Mouse (Mus musculus): ENCODE data around the gene Setd4. TPM values are rescaled to one million over a fixed set of nuclear protein-coding genes. Genes with fewer than 3 reads are reported as not detected.

Setd4 gene
- polyA plus RNA-seq, 1 experiment from 2014 or later: 6.1 TPM

DNA sequence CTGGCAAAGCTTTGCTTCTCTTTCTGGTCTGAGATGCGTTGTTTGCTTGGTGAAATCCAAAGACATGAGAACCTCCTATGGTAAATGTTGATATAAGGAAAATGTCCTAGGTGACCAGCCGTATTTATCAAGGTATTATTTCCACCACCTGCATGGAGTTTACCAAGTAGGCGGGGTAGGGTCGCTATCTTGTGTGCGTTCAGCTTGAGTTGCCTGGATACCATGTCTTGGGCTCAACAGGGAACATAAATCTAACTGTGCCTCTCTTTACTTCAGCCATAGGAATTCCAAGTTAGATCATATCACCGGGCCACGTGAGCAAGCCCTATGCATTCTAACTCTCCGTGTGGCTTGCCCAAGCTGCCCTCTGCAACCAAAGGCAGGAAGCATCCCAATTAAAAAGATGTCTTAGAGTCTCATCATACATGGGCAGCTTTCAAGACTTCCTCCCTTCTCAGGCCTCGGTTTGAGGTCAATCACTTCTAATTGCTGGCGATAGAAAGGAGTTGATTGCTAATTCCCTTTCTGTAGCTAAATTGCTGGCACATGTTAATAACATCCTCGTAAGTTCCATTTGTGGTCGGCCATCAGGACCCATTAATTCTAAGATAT, 57.4 kb downstream of the Setd4 start:
- Histone ChIP-seq H3K4me1 (ENCODE audit: control insufficient read depth, insufficient read depth, low read length) (peaks cover 6% of the 10 kb centered on the region; the same call in 1 of the 2 replicates), H3K9ac (ENCODE audit: low read depth, low read length) (no peak overlapping the region), H3K27ac (ENCODE audit: low read depth, low read length) (no peak overlapping the region), H3K27me3 (ENCODE audit: control insufficient read depth, insufficient read depth, low read length) (no peaks in the 10 kb centered on the region), H3K4me3 (ENCODE audit: low read depth, low read length) (no peak overlapping the region), H3K9me3 (replicated peaks; ENCODE audit: control insufficient read depth, low read length) (no peaks in the 10 kb centered on the region), H3K4me2 (no peak overlapping the region), H3K36me3 (ENCODE audit: control insufficient read depth, insufficient read depth, low read length) (no peaks in the 10 kb centered on the region)
- 76% methylated on average over 12 of the region's 12 CpGs for WGBS (ENCODE audit: insufficient replicate concordance)
- no peak for ATAC-seq (replicated peaks; ENCODE audit: insufficient number of reproducible peaks, low FRiP score, low TSS enrichment)

- Histone ChIP-seq H3K4me3 (ENCODE audit: low read depth, low read length) (no peak overlapping the region), H3K27me3 (ENCODE audit: control insufficient read depth, insufficient read depth, low read length) (no peaks in the 10 kb centered on the region)
- ATAC-seq (replicated peaks; ENCODE audit: insufficient number of reproducible peaks, low FRiP score, low TSS enrichment): no peak
Observed at GRCm38 (mm10) chr16:93544931-93545330, 58.9 kb downstream of the Setd4 start.

GRCm38 (mm10) chr16:93543704-93544103, 60.2 kb downstream of the Setd4 start:
- H3K4me3 ChIP-seq (ENCODE audit: low read depth, low read length): no peak overlapping the region
- no peak overlapping the region for H3K4me2 ChIP-seq
- H3K27me3 ChIP-seq (ENCODE audit: control insufficient read depth, insufficient read depth, low read length): no peaks in the 10 kb centered on the region
- no peak overlapping the region for H3K9ac ChIP-seq (ENCODE audit: low read depth, low read length)
- no peak overlapping the region for H3K27ac ChIP-seq (ENCODE audit: low read depth, low read length)
- H3K9me3 ChIP-seq (replicated peaks; ENCODE audit: control insufficient read depth, low read length): no peaks in the 10 kb centered on the region
- no peaks in the 10 kb centered on the region for H3K4me1 ChIP-seq (ENCODE audit: control insufficient read depth, insufficient read depth, low read length)
- 3% methylated on average over 8 of the region's 8 CpGs for WGBS (ENCODE audit: insufficient replicate concordance)
- no peaks in the 10 kb centered on the region for H3K36me3 ChIP-seq (ENCODE audit: control insufficient read depth, insufficient read depth, low read length)
- no peak for ATAC-seq (replicated peaks; ENCODE audit: insufficient number of reproducible peaks, low FRiP score, low TSS enrichment)

More at GRCm38 (mm10) chr16:93544931-93545330, 58.9 kb downstream of the Setd4 start:
- H3K4me2 ChIP-seq: no peak overlapping the region
- H3K9ac ChIP-seq (ENCODE audit: low read depth, low read length): no peak overlapping the region
- no peaks in the 10 kb centered on the region for H3K36me3 ChIP-seq (ENCODE audit: control insufficient read depth, insufficient read depth, low read length)
- no peaks in the 10 kb centered on the region for H3K9me3 ChIP-seq (replicated peaks; ENCODE audit: control insufficient read depth, low read length)
- H3K27ac ChIP-seq (ENCODE audit: low read depth, low read length): no peak overlapping the region
- H3K4me1 ChIP-seq (ENCODE audit: control insufficient read depth, insufficient read depth, low read length): peaks cover 6% of the 10 kb centered on the region; the same call in 1 of the 2 replicates
- 79% methylated on average over 4 of the region's 4 CpGs for WGBS (ENCODE audit: insufficient replicate concordance)

- no peak overlapping the region for H3K4me2 ChIP-seq
- H3K9ac ChIP-seq (ENCODE audit: low read depth, low read length): no peak overlapping the region
- no peaks in the 10 kb centered on the region for H3K36me3 ChIP-seq (ENCODE audit: control insufficient read depth, insufficient read depth, low read length)
- ATAC-seq (replicated peaks; ENCODE audit: insufficient number of reproducible peaks, low FRiP score, low TSS enrichment): no peak
- no peaks in the 10 kb centered on the region for H3K4me1 ChIP-seq (ENCODE audit: control insufficient read depth, insufficient read depth, low read length)
- no peaks in the 10 kb centered on the region for H3K9me3 ChIP-seq (replicated peaks; ENCODE audit: control insufficient read depth, low read length)
- no peak overlapping the region for H3K27ac ChIP-seq (ENCODE audit: low read depth, low read length)
- no peak overlapping the region for H3K4me3 ChIP-seq (ENCODE audit: low read depth, low read length)
- WGBS (ENCODE audit: insufficient replicate concordance): 31% methylated on average over 3 of the region's 3 CpGs
- no peaks in the 10 kb centered on the region for H3K27me3 ChIP-seq (ENCODE audit: control insufficient read depth, insufficient read depth, low read length)
Observed at GRCm38 (mm10) chr16:93539891-93540290, 64.0 kb downstream of the Setd4 start.

GRCm38 (mm10) chr16:93535151-93535853, 68.6 kb downstream of the Setd4 start:
- H3K36me3 ChIP-seq (ENCODE audit: control insufficient read depth, insufficient read depth, low read length): no peaks in the 10 kb centered on the region
- H3K4me3 ChIP-seq (ENCODE audit: low read depth, low read length): no peak overlapping the region
- no peaks in the 10 kb centered on the region for H3K27me3 ChIP-seq (ENCODE audit: control insufficient read depth, insufficient read depth, low read length)
- H3K9me3 ChIP-seq (replicated peaks; ENCODE audit: control insufficient read depth, low read length): no peaks in the 10 kb centered on the region
- H3K4me2 ChIP-seq: no peak overlapping the region
- no peak for ATAC-seq (replicated peaks; ENCODE audit: insufficient number of reproducible peaks, low FRiP score, low TSS enrichment)
- WGBS (ENCODE audit: insufficient replicate concordance): 80% methylated on average over 6 of the region's 6 CpGs
- H3K9ac ChIP-seq (ENCODE audit: low read depth, low read length): no peak overlapping the region
- H3K27ac ChIP-seq (ENCODE audit: low read depth, low read length): no peak overlapping the region
- H3K4me1 ChIP-seq (ENCODE audit: control insufficient read depth, insufficient read depth, low read length): no peaks in the 10 kb centered on the region

Other genes starting within 250 kb of the Setd4 start
- 61.0 and 65.9 TPM in 2 replicates for gene Cbr1, start 1.8 kb upstream of the Setd4 start, polyA plus RNA-seq (2014; fragmentation: Nextera tagmentation; extraction: Ambion mirVana)
- not detected in 2 replicates for gene Gm5678, start 24.0 kb upstream of the Setd4 start, polyA plus RNA-seq (2014; fragmentation: Nextera tagmentation; extraction: Ambion mirVana)
- gene Cbr3, start 79.2 kb upstream of the Setd4 start, polyA plus RNA-seq (2014; fragmentation: Nextera tagmentation; extraction: Ambion mirVana): 0.25 and 0.36 TPM in 2 replicates
- 5.6 and 6.3 TPM in 2 replicates for gene Dop1b, start 107.8 kb upstream of the Setd4 start, polyA plus RNA-seq (2014; fragmentation: Nextera tagmentation; extraction: Ambion mirVana)
- 22.8 and 25.3 TPM in 2 replicates for gene Morc3, start 228.1 kb upstream of the Setd4 start, polyA plus RNA-seq (2014; fragmentation: Nextera tagmentation; extraction: Ambion mirVana)